Mouse (Mus musculus) bone marrow, adult 2 months (tissue): Measurements from ENCODE around the gene Ngp.

Experiments used
- CTCF ChIP-seq: fragments of 200-500 bp; IDR thresholded peaks from 2 replicates; pipeline ENCODE4 v1.5.1; 2011; ENCODE audit warnings: low read length, control low read depth; ENCODE audit not compliant: control insufficient read depth, insufficient read depth
- POLR2A ChIP-seq: fragments of 200-500 bp; IDR thresholded peaks from 2 replicates; pipeline ENCODE4 v1.6.1; 2011; ENCODE audit warnings: low read depth, mild to moderate bottlenecking, control low read depth, low read length, borderline replicate concordance; ENCODE audit not compliant: control insufficient read depth

GRCm38 (mm10) chr9:110463983-110464591, 44.5 kb downstream of the Ngp start:
- no peak for TF ChIP-seq CTCF
- no peak for TF ChIP-seq POLR2A
